Mouse (Mus musculus): Measurements from ENCODE around the gene Ttc28.

- TF ChIP-seq CTCF (IDR thresholded peaks at IDR 0.05; ENCODE audit: extremely low read depth, insufficient read depth, insufficient read length, insufficient replicate concordance) = no peak
- no peak for TF ChIP-seq POLR2A (IDR thresholded peaks at IDR 0.05; ENCODE audit: low read depth, low read length)
Observed at GRCm38 (mm10) chr5:110976721-110977120, 97.1 kb downstream of the Ttc28 start.

All from spleen, adult 2 months (tissue).